Mouse (Mus musculus): ENCODE measurements around the gene Mgat3. TPM values are rescaled to one million over a fixed set of nuclear protein-coding genes. Genes with fewer than 3 reads are reported as not detected.

Gene Mgat3
- polyA plus RNA-seq (2012; ENCODE audit: insufficient read depth, insufficient read length, missing spikeins), result not detected in 2 replicates

GRCm38 (mm10) chr15:80173001-80173771, at the start of gene Mgat3:
Mgat3 (plus strand) TSS chr15:80173721.
- H3K27ac ChIP-seq (ENCODE audit: insufficient read depth, low read depth, low read length), result no peak within 1 kb of the TSS
- H3K4me1 ChIP-seq (ENCODE audit: control insufficient read depth, insufficient read depth, low read length), result 0 out of 2 replicates have a peak, but pooled peaks cover 2% of the 10 kb centered on the region
- TF ChIP-seq POLR2A (IDR thresholded peaks at IDR 0.05; ENCODE audit: borderline replicate concordance, low read depth, low read length) (no peak), CTCF (IDR thresholded peaks at IDR 0.05; ENCODE audit: low read depth, low read length) (no peak)
- peak within 1 kb of the TSS; percentile 50 for H3K4me3 ChIP-seq (ENCODE audit: insufficient read depth, low read length)

DNA sequence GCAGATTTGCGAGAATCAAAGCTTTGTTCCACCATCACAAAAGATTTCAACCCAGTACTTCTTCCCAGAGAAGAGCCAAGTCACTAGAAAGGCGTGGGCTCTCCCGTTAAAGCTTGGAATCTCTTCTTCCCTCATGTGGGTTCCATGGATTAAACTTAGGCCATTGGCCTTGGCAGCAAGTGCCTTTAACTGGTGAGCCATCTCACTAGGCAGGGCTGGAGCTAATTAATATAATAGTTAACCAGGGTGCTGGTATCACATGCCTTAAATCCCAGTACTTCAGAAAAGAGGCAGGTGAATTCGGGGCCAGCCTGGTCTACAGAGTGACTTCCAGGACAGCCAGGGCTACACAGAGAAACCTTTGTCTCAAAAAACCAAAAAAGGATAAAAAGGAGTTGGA, 48.9 kb upstream of the Mgat3 start:
- Histone ChIP-seq H3K4me1 (ENCODE audit: control insufficient read depth, insufficient read depth, low read length) (no peaks in the 10 kb centered on the region; the same call in none of the 2 replicates), H3K27ac (ENCODE audit: insufficient read depth, low read depth, low read length) (no peak overlapping the region), H3K4me3 (ENCODE audit: insufficient read depth, low read length) (no peak overlapping the region)
- TF ChIP-seq CTCF (IDR thresholded peaks at IDR 0.05; ENCODE audit: low read depth, low read length) (no peak), POLR2A (IDR thresholded peaks at IDR 0.05; ENCODE audit: borderline replicate concordance, low read depth, low read length) (no peak)

- no peak overlapping the region for H3K4me3 ChIP-seq (ENCODE audit: insufficient read depth, low read length)
- TF ChIP-seq POLR2A (IDR thresholded peaks at IDR 0.05; ENCODE audit: borderline replicate concordance, low read depth, low read length) (no peak), CTCF (IDR thresholded peaks at IDR 0.05; ENCODE audit: low read depth, low read length) (0 out of 2 replicates have a peak, but pooled peaks have one; percentile 10)
- no peak overlapping the region for H3K27ac ChIP-seq (ENCODE audit: insufficient read depth, low read depth, low read length)
- peaks cover 5% of the 10 kb centered on the region for H3K4me1 ChIP-seq (ENCODE audit: control insufficient read depth, insufficient read depth, low read length)
Observed at GRCm38 (mm10) chr15:80127191-80127590, 46.3 kb upstream of the Mgat3 start.

- Histone ChIP-seq H3K4me3 (ENCODE audit: insufficient read depth, low read length) (no peak overlapping the region), H3K4me1 (ENCODE audit: control insufficient read depth, insufficient read depth, low read length) (peaks cover 17% of the 10 kb centered on the region), H3K27ac (ENCODE audit: insufficient read depth, low read depth, low read length) (no peak overlapping the region)
- no peak for TF ChIP-seq POLR2A (IDR thresholded peaks at IDR 0.05; ENCODE audit: borderline replicate concordance, low read depth, low read length)
Observed at GRCm38 (mm10) chr15:80129982-80130381, 43.5 kb upstream of the Mgat3 start.

DNA sequence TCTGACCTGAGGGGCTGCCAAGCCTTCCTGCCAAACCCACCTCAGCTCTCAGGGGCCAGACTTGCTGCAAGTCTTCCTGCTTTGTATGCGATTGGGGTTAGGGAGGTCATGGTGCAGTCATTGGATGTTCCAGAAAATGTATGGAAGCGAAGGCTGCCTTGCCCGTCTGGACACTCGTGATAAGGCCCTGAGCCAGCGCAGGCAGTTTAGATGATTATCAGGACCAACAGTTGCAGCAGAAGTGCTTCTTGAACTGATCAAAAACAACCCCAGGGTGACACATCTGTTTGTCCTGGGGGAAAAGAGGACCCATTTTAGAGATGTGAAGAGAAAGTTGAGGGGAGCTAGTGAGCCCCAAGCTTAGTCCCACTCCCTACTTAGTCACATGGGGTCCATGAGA, 42.8 kb upstream of the Mgat3 start:
- Histone ChIP-seq H3K27ac (ENCODE audit: insufficient read depth, low read depth, low read length) (no peak overlapping the region), H3K4me1 (ENCODE audit: control insufficient read depth, insufficient read depth, low read length) (peaks cover 17% of the 10 kb centered on the region), H3K4me3 (ENCODE audit: insufficient read depth, low read length) (no peak overlapping the region)
- TF ChIP-seq POLR2A (IDR thresholded peaks at IDR 0.05; ENCODE audit: borderline replicate concordance, low read depth, low read length) (no peak), CTCF (IDR thresholded peaks at IDR 0.05; ENCODE audit: low read depth, low read length) (no peak)

DNA sequence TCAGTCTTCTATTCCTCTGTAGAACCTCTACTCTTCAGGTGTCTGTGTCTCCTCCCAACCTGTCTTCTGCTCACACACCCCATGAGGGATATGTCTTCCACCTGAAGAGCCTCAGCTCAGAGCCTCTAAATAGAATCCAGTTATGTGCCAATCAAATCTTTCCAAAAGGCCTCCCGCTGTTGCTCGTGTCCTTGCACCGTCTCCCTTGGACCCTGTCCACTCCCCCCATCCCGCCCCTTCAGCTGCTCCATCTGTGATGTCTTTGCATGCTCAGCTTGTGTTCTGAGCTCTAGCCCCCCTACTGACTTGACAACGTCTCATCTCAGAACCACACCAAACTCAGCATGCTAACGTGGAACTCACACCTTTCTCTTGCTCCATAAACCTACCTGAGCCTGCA, 42.1 kb upstream of the Mgat3 start:
- TF ChIP-seq CTCF (IDR thresholded peaks at IDR 0.05; ENCODE audit: low read depth, low read length) (no peak), POLR2A (IDR thresholded peaks at IDR 0.05; ENCODE audit: borderline replicate concordance, low read depth, low read length) (no peak)
- Histone ChIP-seq H3K4me1 (ENCODE audit: control insufficient read depth, insufficient read depth, low read length) (peaks cover 21% of the 10 kb centered on the region), H3K27ac (ENCODE audit: insufficient read depth, low read depth, low read length) (no peak overlapping the region)

GRCm38 (mm10) chr15:80132452-80132851, 41.1 kb upstream of the Mgat3 start:
- Histone ChIP-seq H3K4me3 (ENCODE audit: insufficient read depth, low read length) (peak overlapping the region; percentile 42), H3K4me1 (ENCODE audit: control insufficient read depth, insufficient read depth, low read length) (peaks cover 23% of the 10 kb centered on the region), H3K27ac (ENCODE audit: insufficient read depth, low read depth, low read length) (no peak overlapping the region)
- no peak for TF ChIP-seq POLR2A (IDR thresholded peaks at IDR 0.05; ENCODE audit: borderline replicate concordance, low read depth, low read length)
- TF ChIP-seq CTCF (IDR thresholded peaks at IDR 0.05; ENCODE audit: low read depth, low read length), result no peak

More for the DNA sequence above, 42.1 kb upstream of the Mgat3 start:
- no peak overlapping the region for H3K4me3 ChIP-seq (ENCODE audit: insufficient read depth, low read length)

- Histone ChIP-seq H3K4me3 (ENCODE audit: insufficient read depth, low read length) (peak within 1 kb of the TSS; percentile 73), H3K4me1 (ENCODE audit: control insufficient read depth, insufficient read depth, low read length) (peaks cover 29% of the 10 kb centered on the region), H3K27ac (ENCODE audit: insufficient read depth, low read depth, low read length) (peak within 1 kb of the TSS; percentile 93)
- no peak for TF ChIP-seq POLR2A (IDR thresholded peaks at IDR 0.05; ENCODE audit: borderline replicate concordance, low read depth, low read length)
- peak; percentile 30; the same call in 1 of the 2 replicates for TF ChIP-seq CTCF (IDR thresholded peaks at IDR 0.05; ENCODE audit: low read depth, low read length)
Observed at GRCm38 (mm10) chr15:80132993-80133586, 40.4 kb upstream of the Mgat3 start, which contains the start of gene Tab1. Tab1 (plus strand) TSS chr15:80133127.

GRCm38 (mm10) chr15:80133682-80134449, 39.7 kb upstream of the Mgat3 start:
- TF ChIP-seq CTCF (IDR thresholded peaks at IDR 0.05; ENCODE audit: low read depth, low read length) (no peak), POLR2A (IDR thresholded peaks at IDR 0.05; ENCODE audit: borderline replicate concordance, low read depth, low read length) (no peak)
- Histone ChIP-seq H3K4me3 (ENCODE audit: insufficient read depth, low read length) (peak overlapping the region; percentile 73), H3K4me1 (ENCODE audit: control insufficient read depth, insufficient read depth, low read length) (peaks cover 30% of the 10 kb centered on the region), H3K27ac (ENCODE audit: insufficient read depth, low read depth, low read length) (peak overlapping the region; percentile 93)
